Comparison of ENCODE assay signal across 8 mouse cellular contexts in the genomic region with DNA sequence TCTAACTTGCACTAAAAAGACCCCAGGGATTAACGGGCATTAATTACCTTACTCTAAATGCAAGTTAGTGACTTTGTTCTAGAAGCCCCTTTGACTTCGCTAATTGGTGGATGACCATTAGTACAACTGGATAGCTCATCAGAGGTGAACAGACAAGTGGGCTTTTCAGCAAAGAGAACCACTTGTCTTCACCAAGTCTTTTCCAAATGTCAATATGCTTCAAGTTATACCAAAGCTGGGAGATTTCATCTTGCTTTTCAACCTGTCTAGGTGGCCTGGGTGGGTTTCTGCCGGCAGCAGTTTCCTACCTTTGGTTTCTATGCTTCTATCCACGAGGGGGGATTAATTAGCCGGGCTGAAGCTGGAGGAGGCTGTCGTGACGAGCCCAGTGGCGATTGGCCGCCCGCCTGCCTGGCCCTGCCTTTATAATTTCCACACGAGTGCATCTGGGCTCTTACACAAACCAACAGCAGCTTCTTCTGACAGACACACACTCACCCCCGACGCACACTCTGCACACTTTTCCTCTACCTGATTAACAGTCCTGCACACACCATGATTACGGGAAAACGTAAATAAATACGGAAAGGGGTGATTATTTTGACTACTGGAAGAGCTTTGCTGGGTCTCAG. TPM values are rescaled to one million over a fixed set of nuclear protein-coding genes. Genes with fewer than 3 reads are reported as not detected.
DNase-seq lines count a peak whose midpoint lies in the region; ATAC-seq lines count a peak whose summit lies in the region.

A gene (plus strand): TSS at position 455 of the 632 bp plus-strand sequence.

- H3K4me3 ChIP-seq in heart, embryonic 13.5 days: peak within 1 kb of the TSS; percentile 49
- H3K4me3 ChIP-seq in neural tube, embryonic 11.5 days (ENCODE audit: low read depth, low read length): peak within 1 kb of the TSS; percentile 36

- peak within 1 kb of the TSS; percentile 70 for H3K4me2 ChIP-seq in heart, embryonic 13.5 days
- H3K4me2 ChIP-seq in neural tube, embryonic 11.5 days (ENCODE audit: low read depth): peak within 1 kb of the TSS; percentile 57

- DNase-seq in right cerebral cortex, postnatal 14 days: peak; percentile 23
- DNase-seq in right cerebral cortex, postnatal 25 days: no peak
- peak; percentile 25 for DNase-seq in embryo, embryonic 9.5 days (ENCODE audit: extremely low spot score)
- DNase-seq in kidney, postnatal 10 days: peak; percentile 19
- peak; percentile 69 for DNase-seq in neural tube, embryonic 11.5 days (ENCODE audit: low spot score)
- no peak for DNase-seq in frontal cortex, postnatal 10 days (ENCODE audit: low spot score in 2 of 2)
- no peak for DNase-seq in T-cell, adult 2 months (ENCODE audit: low spot score)

- no peaks in the 10 kb centered on the region for H3K9me3 ChIP-seq in heart, embryonic 13.5 days
- H3K9me3 ChIP-seq in neural tube, embryonic 11.5 days (ENCODE audit: control insufficient read depth, low read length): no peaks in the 10 kb centered on the region

- ATAC-seq in heart, embryonic 13.5 days (ENCODE audit: extremely low read depth, insufficient number of reproducible peaks, low FRiP score, low TSS enrichment): no peak
- ATAC-seq in neural tube, embryonic 11.5 days (ENCODE audit: insufficient read depth, low FRiP score, low TSS enrichment): peak; percentile 55; the same call in 1 of the 2 replicates

- H3K27me3 ChIP-seq in heart, embryonic 13.5 days (replicated peaks): peaks cover 77% of the 10 kb centered on the region
- peaks cover 57% of the 10 kb centered on the region for H3K27me3 ChIP-seq in neural tube, embryonic 11.5 days (ENCODE audit: control insufficient read depth, insufficient read depth, low read length)

- peaks cover 38% of the 10 kb centered on the region for H3K4me1 ChIP-seq in heart, embryonic 13.5 days
- peaks cover 24% of the 10 kb centered on the region for H3K4me1 ChIP-seq in neural tube, embryonic 11.5 days (ENCODE audit: control insufficient read depth, insufficient read depth, low read length)

- H3K27ac ChIP-seq in heart, embryonic 13.5 days (replicated peaks): no peak within 1 kb of the TSS
- H3K27ac ChIP-seq in neural tube, embryonic 11.5 days (ENCODE audit: low read depth, low read length): peak within 1 kb of the TSS; percentile 34; the same call in 1 of the 2 replicates

- H3K9ac ChIP-seq in heart, embryonic 13.5 days: peak within 1 kb of the TSS; percentile 69
- H3K9ac ChIP-seq in neural tube, embryonic 11.5 days (ENCODE audit: low read length): peak within 1 kb of the TSS; percentile 41

- WGBS in heart, embryonic 13.5 days: 15% methylated on average over 16 of the region's 16 CpGs
- WGBS in neural tube, embryonic 11.5 days: 0% methylated on average over 16 of the region's 16 CpGs

- H3K36me3 ChIP-seq in heart, embryonic 13.5 days: no peaks in the 10 kb centered on the region
- H3K36me3 ChIP-seq in neural tube, embryonic 11.5 days (ENCODE audit: control insufficient read depth, insufficient read depth, low read length): no peaks in the 10 kb centered on the region

RNA-seq across cellular contexts. Expression of the gene that starts here (rescaled TPM):
- polyA plus RNA-seq in heart, embryonic 13.5 days (2015; fragmentation: Nextera tagmentation; extraction: Ambion mirVana): 0.34 and 0.76 TPM in 2 replicates
- polyA plus RNA-seq in neural tube, embryonic 11.5 days (2014; fragmentation: Nextera tagmentation; extraction: Ambion mirVana): 20.0 and 21.3 TPM in 2 replicates

Comparison
In these comparisons a context has a peak if more than half of its experiments do, and no peak if none do; other contexts are left out.
1. RNA of the gene that starts here (polyA plus RNA-seq): 20.0 to 21.3 TPM in neural tube, embryonic 11.5 days; 0.34 to 0.76 TPM in heart, embryonic 13.5 days; every median in the first group is over 10 times any median in the second.
2. DNase-seq: peak in right cerebral cortex, postnatal 14 days (single experiment), embryo, embryonic 9.5 days (single experiment), kidney, postnatal 10 days (single experiment) and neural tube, embryonic 11.5 days (single experiment); none in right cerebral cortex, postnatal 25 days (single experiment), frontal cortex, postnatal 10 days (0 of 2) and T-cell, adult 2 months (single experiment).